Mouse (Mus musculus) stomach, embryonic 16.5 days (tissue): ENCODE results near the gene Nup210l. TPM values are rescaled to one million over a fixed set of nuclear protein-coding genes. Genes with fewer than 3 reads are reported as not detected.
"Not testable (repeated sequence)": the region's sequence is repeated elsewhere in the genome, so short reads cannot be mapped to it uniquely, and the experiment has no call there.

Source experiments
- ATAC-seq: fragments of 200-750 bp; cut with Nextera tagmentation; 2 replicates; pipeline ENCODE4 v1.8.0; 2017; ENCODE audit warnings: moderate number of reproducible peaks, moderate TSS enrichment; ENCODE audit not compliant: insufficient read depth, low FRiP score
- H3K27ac ChIP-seq: fragments of 300-500 bp; sonication (generic); 2 replicates; pipeline ENCODE4 v1.5.1; 2014; ENCODE audit warnings: low read length
- H3K27me3 ChIP-seq: fragments of 300-500 bp; sonication (generic); 2 replicates; pipeline ENCODE4 v1.6.1; 2014; ENCODE audit warnings: low read length, control low read depth, mixed read lengths; ENCODE audit not compliant: control insufficient read depth, insufficient read depth
- H3K36me3 ChIP-seq: fragments of 300-500 bp; sonication (generic); 2 replicates; pipeline ENCODE4 v1.6.1; 2014; ENCODE audit warnings: low read length; ENCODE audit not compliant: control insufficient read depth, insufficient read depth
- H3K4me1 ChIP-seq: fragments of 300-500 bp; sonication (generic); 2 replicates; pipeline ENCODE4 v1.6.1; 2014; ENCODE audit warnings: low read length, control low read depth, mixed read lengths; ENCODE audit not compliant: control insufficient read depth, insufficient read depth
- H3K4me2 ChIP-seq: fragments of 300-500 bp; sonication (generic); 2 replicates; pipeline ENCODE4 v1.6.1; 2014; ENCODE audit warnings: low read depth, low read length, mixed read lengths
- H3K4me3 ChIP-seq: fragments of 300-500 bp; sonication (generic); replicated peaks from 2 replicates; pipeline ENCODE4 v1.5.1; 2014; ENCODE audit warnings: mild to moderate bottlenecking, low read length
- H3K9ac ChIP-seq: fragments of 300-500 bp; sonication (generic); 2 replicates; pipeline ENCODE4 v1.6.1; 2014; ENCODE audit warnings: low read length
- H3K9me3 ChIP-seq: fragments of 300-500 bp; sonication (generic); replicated peaks from 2 replicates; pipeline ENCODE4 v1.6.1; 2016; ENCODE audit warnings: low read length, control low read depth; ENCODE audit not compliant: control insufficient read depth
- WGBS: fragments of 180-500 bp; shearing (Covaris S2); extraction: QIAGEN DNeasy Blood & Tissue Kit; methylation state at CpG from one replicate; pipeline ENCODE4 v1.1.7; 2014; 5-methylcytosine and 5-hydroxymethylcytosine counted together
- polyA plus RNA-seq: library from polyadenylated mRNA; unstranded; fragments of >200 nt; fragmentation: Nextera tagmentation; extraction: Ambion mirVana; gene quantifications from 2 replicates; pipeline ENCODE4 v1.2.1, GENCODE M21; 2015

Nup210l gene
- polyA plus RNA-seq, 1 experiment from 2014 or later, result 0.28 TPM

- not testable (repeated sequence) for ATAC-seq, H3K9ac ChIP-seq, H3K27ac ChIP-seq, H3K4me2 ChIP-seq, H3K9me3 ChIP-seq, H3K4me3 ChIP-seq, H3K27me3 ChIP-seq
- Histone ChIP-seq H3K4me1 (peaks cover 14% of the 10 kb centered on the region), H3K36me3 (peaks cover 14% of the 10 kb centered on the region)
- 89% methylated on average over 9 of the region's 12 CpGs for WGBS
Observed at GRCm38 (mm10) chr3:90251731-90252226, 147.8 kb downstream of the Nup210l start.

GRCm38 (mm10) chr3:90252659-90253058 is 148.7 kb downstream of the Nup210l start:
- 85% methylated on average over 2 of the region's 2 CpGs for WGBS
- H3K27me3 ChIP-seq, H3K4me2 ChIP-seq, H3K9ac ChIP-seq, ATAC-seq, H3K9me3 ChIP-seq, H3K27ac ChIP-seq, H3K4me3 ChIP-seq: not testable (repeated sequence)
- Histone ChIP-seq H3K4me1 (peaks cover 14% of the 10 kb centered on the region), H3K36me3 (peaks cover 14% of the 10 kb centered on the region)

GRCm38 (mm10) chr3:90253174-90253573 is 149.2 kb downstream of the Nup210l start:
- H3K9ac ChIP-seq, H3K27ac ChIP-seq, H3K27me3 ChIP-seq, ATAC-seq, H3K9me3 ChIP-seq, H3K4me3 ChIP-seq: not testable (repeated sequence)
- 92% methylated on average over 1 of the region's 1 CpGs for WGBS
- H3K36me3 ChIP-seq, result peaks cover 14% of the 10 kb centered on the region
- peaks cover 14% of the 10 kb centered on the region for H3K4me1 ChIP-seq
- H3K4me2 ChIP-seq, result peak overlapping the region; percentile 82; the same call in 1 of the 2 replicates

GRCm38 (mm10) chr3:90253653-90254418 is 149.9 kb downstream of the Nup210l start, which contains the start of gene Crtc2:
Gene Crtc2 (plus strand): TSS chr3:90254163.
- H3K4me2 ChIP-seq, result peak within 1 kb of the TSS; percentile 82
- H3K9me3 ChIP-seq, result no peaks in the 10 kb centered on the region
- peaks cover 14% of the 10 kb centered on the region for H3K36me3 ChIP-seq
- peak; percentile 98 for ATAC-seq
- H3K27ac ChIP-seq, result peak within 1 kb of the TSS; percentile 89
- 2% methylated on average over 40 of the region's 40 CpGs for WGBS
- peak within 1 kb of the TSS; percentile 95 for H3K9ac ChIP-seq
- H3K4me1 ChIP-seq, result peaks cover 12% of the 10 kb centered on the region
- H3K27me3 ChIP-seq, result no peaks in the 10 kb centered on the region
- H3K4me3 ChIP-seq, result peak within 1 kb of the TSS; percentile 95

GRCm38 (mm10) chr3:90254419-90255193 is 150.7 kb downstream of the Nup210l start:
- Histone ChIP-seq H3K4me3 (peak overlapping the region; percentile 95), H3K27ac (peak overlapping the region; percentile 89), H3K4me1 (peaks cover 6% of the 10 kb centered on the region), H3K9ac (peak overlapping the region; percentile 95), H3K4me2 (peak overlapping the region; percentile 82), H3K27me3 (no peaks in the 10 kb centered on the region), H3K9me3 (no peaks in the 10 kb centered on the region), H3K36me3 (peaks cover 14% of the 10 kb centered on the region)
- under 1% methylated on average over 41 of the region's 41 CpGs for WGBS
- peak; percentile 61 for ATAC-seq

- H3K27ac ChIP-seq, result 0 out of 2 replicates have a peak overlapping the region, but pooled peaks have one; percentile 89
- H3K4me1 ChIP-seq, result peaks cover 6% of the 10 kb centered on the region
- ATAC-seq, result no peak
- peak overlapping the region; percentile 82 for H3K4me2 ChIP-seq
- H3K4me3 ChIP-seq, result peak overlapping the region; percentile 95
- H3K27me3 ChIP-seq, result no peaks in the 10 kb centered on the region
- peaks cover 19% of the 10 kb centered on the region; the same call in 1 of the 2 replicates for H3K36me3 ChIP-seq
- 15% methylated on average over 2 of the region's 2 CpGs for WGBS
- H3K9me3 ChIP-seq, result no peaks in the 10 kb centered on the region
- peak overlapping the region; percentile 95 for H3K9ac ChIP-seq
Observed at GRCm38 (mm10) chr3:90255194-90255565, 151.2 kb downstream of the Nup210l start.

GRCm38 (mm10) chr3:90255784-90256353 is 151.9 kb downstream of the Nup210l start:
- H3K9me3 ChIP-seq, result no peaks in the 10 kb centered on the region
- H3K9ac ChIP-seq, result no peak overlapping the region
- H3K27me3 ChIP-seq, result no peaks in the 10 kb centered on the region
- H3K4me1 ChIP-seq, result peaks cover 6% of the 10 kb centered on the region
- peaks cover 19% of the 10 kb centered on the region; the same call in 1 of the 2 replicates for H3K36me3 ChIP-seq
- H3K27ac ChIP-seq, result no peak overlapping the region
- WGBS, result 94% methylated on average over 14 of the region's 14 CpGs
- ATAC-seq, result no peak
- H3K4me3 ChIP-seq, result no peak overlapping the region
- H3K4me2 ChIP-seq, result no peak overlapping the region; the same call in 1 of the 2 replicates

- no peak overlapping the region for H3K4me3 ChIP-seq
- ATAC-seq, result no peak
- H3K4me1 ChIP-seq, result peaks cover 6% of the 10 kb centered on the region
- H3K27ac ChIP-seq, result no peak overlapping the region
- H3K27me3 ChIP-seq, result no peaks in the 10 kb centered on the region
- no peak overlapping the region for H3K9ac ChIP-seq
- H3K4me2 ChIP-seq, result no peak overlapping the region
- no peaks in the 10 kb centered on the region for H3K9me3 ChIP-seq
- WGBS, result 88% methylated on average over 19 of the region's 19 CpGs
- H3K36me3 ChIP-seq, result 0 out of 2 replicates have a peak, but pooled peaks cover 14% of the 10 kb centered on the region
Observed at GRCm38 (mm10) chr3:90256731-90257530, 153.0 kb downstream of the Nup210l start.
